Mouse (Mus musculus): Measurements from ENCODE around the gene Pltp. TPM values are rescaled to one million over a fixed set of nuclear protein-coding genes. Genes with fewer than 3 reads are reported as not detected.
"Not testable (repeated sequence)": the region's sequence is repeated elsewhere in the genome, so short reads cannot be mapped to it uniquely, and the experiment has no call there.

Gene Pltp
- polyA plus RNA-seq, 1 experiment: 35.7 TPM

- peak; percentile 85 for DNase-seq (ENCODE audit: low read depth, low spot score)
- under 1% methylated on average over 72 of the region's 72 CpGs for WGBS
These were observed 22.2 kb upstream of the Pltp start for GRCm38 (mm10) chr2:164879568-164880277.

GRCm38 (mm10) chr2:164879228-164879567, 21.7 kb upstream of the Pltp start, which contains the start of gene Pcif1:
Pcif1 (plus strand) TSS chr2:164879304.
- WGBS: under 1% methylated on average over 40 of the region's 40 CpGs
- peak; percentile 40 for DNase-seq (ENCODE audit: low read depth, low spot score)

- DNase-seq (ENCODE audit: low read depth, low spot score): peak; percentile 67
- WGBS: 1% methylated on average over 28 of the region's 28 CpGs
These were observed 21.2 kb upstream of the Pltp start for GRCm38 (mm10) chr2:164878509-164879227.

GRCm38 (mm10) chr2:164877376-164878215, 20.1 kb upstream of the Pltp start:
- not testable (repeated sequence) for DNase-seq (ENCODE audit: low read depth, low spot score)
- 67% methylated on average over 11 of the region's 11 CpGs for WGBS

- not testable (repeated sequence) for DNase-seq (ENCODE audit: low read depth, low spot score)
- WGBS: 46% methylated on average over 2 of the region's 2 CpGs
These were observed 18.1 kb upstream of the Pltp start for GRCm38 (mm10) chr2:164875648-164876047.

- DNase-seq (ENCODE audit: low read depth, low spot score): no peak
- WGBS: 21% methylated on average over 1 of the region's 1 CpGs
These were observed 16.8 kb upstream of the Pltp start for GRCm38 (mm10) chr2:164874239-164874769.

GRCm38 (mm10) chr2:164873621-164874020, 16.1 kb upstream of the Pltp start:
- no peak for DNase-seq (ENCODE audit: low read depth, low spot score)
- WGBS: 35% methylated on average over 3 of the region's 3 CpGs

- 51% methylated on average over 6 of the region's 6 CpGs for WGBS
These were observed 14.2 kb upstream of the Pltp start for GRCm38 (mm10) chr2:164871602-164872303.

GRCm38 (mm10) chr2:164868491-164868890, 11.0 kb upstream of the Pltp start:
- 67% methylated on average over 7 of the region's 7 CpGs for WGBS
- DNase-seq (ENCODE audit: low read depth, low spot score): no peak

More at GRCm38 (mm10) chr2:164871602-164872303, 14.2 kb upstream of the Pltp start:
- DNase-seq (ENCODE audit: low read depth, low spot score): no peak

GRCm38 (mm10) chr2:164867566-164867965, 10.1 kb upstream of the Pltp start:
- 96% methylated on average over 7 of the region's 7 CpGs for WGBS
- no peak for DNase-seq (ENCODE audit: low read depth, low spot score)

GRCm38 (mm10) chr2:164866741-164867551, 9.4 kb upstream of the Pltp start:
- no peak for DNase-seq (ENCODE audit: low read depth, low spot score)
- WGBS: 24% methylated on average over 16 of the region's 16 CpGs

GRCm38 (mm10) chr2:164864593-164864992, 7.1 kb upstream of the Pltp start:
- DNase-seq (ENCODE audit: low read depth, low spot score): no peak
- WGBS: 45% methylated on average over 4 of the region's 4 CpGs

- 94% methylated on average over 8 of the region's 9 CpGs for WGBS
- not testable (repeated sequence) for DNase-seq (ENCODE audit: low read depth, low spot score)
These were observed 5.9 kb upstream of the Pltp start for GRCm38 (mm10) chr2:164863411-164863810.

- 20% methylated on average over 9 of the region's 9 CpGs for WGBS
These were observed 4.8 kb upstream of the Pltp start for GRCm38 (mm10) chr2:164862179-164862861.

GRCm38 (mm10) chr2:164861094-164861493, 3.6 kb upstream of the Pltp start:
- no peak for DNase-seq (ENCODE audit: low read depth, low spot score)
- 62% methylated on average over 4 of the region's 4 CpGs for WGBS

More at GRCm38 (mm10) chr2:164862179-164862861, 4.8 kb upstream of the Pltp start:
- no peak for DNase-seq (ENCODE audit: low read depth, low spot score)

- WGBS: 48% methylated on average over 9 of the region's 9 CpGs
- DNase-seq (ENCODE audit: low read depth, low spot score): no peak
These were observed 2.3 kb upstream of the Pltp start for GRCm38 (mm10) chr2:164859640-164860432.

- WGBS: 75% methylated on average over 2 of the region's 2 CpGs
- no peak for DNase-seq (ENCODE audit: low read depth, low spot score)
These were observed 1.6 kb upstream of the Pltp start for GRCm38 (mm10) chr2:164859155-164859554.
